Mouse (Mus musculus): ENCODE results near the gene Pgm2.

Gene Pgm2

DNA sequence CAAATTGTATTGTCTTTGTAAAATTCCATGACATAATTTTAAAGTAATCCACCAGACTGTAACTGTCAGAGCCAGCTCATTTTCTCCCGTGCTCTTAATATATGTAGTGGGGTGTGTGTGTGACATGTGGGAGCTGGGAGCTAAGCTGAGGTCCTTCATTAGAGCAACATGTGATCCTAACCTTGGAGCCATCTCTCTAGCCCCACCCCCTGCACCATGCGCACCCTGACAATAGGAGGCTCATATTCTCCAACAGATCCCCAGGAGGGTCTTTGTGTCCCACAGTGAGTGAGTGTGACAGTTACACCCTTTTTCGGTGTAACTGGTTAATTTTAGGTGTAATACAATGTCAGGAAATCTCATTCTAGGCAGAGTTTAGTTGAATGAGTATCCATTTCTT, 80.1 kb downstream of the Pgm2 start:
- ATAC-seq (ENCODE audit: insufficient number of reproducible peaks, low FRiP score, low TSS enrichment): no peak

DNA sequence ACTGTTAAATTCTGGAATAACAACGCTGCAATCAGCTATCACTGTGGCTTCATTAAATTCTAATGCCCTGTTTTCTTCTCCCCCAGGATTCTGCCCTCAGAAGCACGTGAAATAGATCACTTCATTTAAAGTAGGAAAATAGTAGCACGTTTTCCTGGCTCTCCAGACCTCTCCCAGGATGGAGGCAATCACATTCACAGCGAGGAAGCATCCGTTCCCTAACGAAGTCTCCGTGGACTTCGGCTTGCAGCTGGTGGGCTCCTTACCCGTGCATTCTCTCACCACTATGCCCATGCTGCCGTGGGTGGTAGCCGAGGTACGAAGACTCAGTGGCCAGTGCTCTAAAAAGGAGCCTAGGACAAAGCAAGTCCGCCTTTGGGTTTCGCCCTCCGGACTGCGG, 80.6 kb downstream of the Pgm2 start:
- ATAC-seq (ENCODE audit: insufficient number of reproducible peaks, low FRiP score, low TSS enrichment): no peak

DNA sequence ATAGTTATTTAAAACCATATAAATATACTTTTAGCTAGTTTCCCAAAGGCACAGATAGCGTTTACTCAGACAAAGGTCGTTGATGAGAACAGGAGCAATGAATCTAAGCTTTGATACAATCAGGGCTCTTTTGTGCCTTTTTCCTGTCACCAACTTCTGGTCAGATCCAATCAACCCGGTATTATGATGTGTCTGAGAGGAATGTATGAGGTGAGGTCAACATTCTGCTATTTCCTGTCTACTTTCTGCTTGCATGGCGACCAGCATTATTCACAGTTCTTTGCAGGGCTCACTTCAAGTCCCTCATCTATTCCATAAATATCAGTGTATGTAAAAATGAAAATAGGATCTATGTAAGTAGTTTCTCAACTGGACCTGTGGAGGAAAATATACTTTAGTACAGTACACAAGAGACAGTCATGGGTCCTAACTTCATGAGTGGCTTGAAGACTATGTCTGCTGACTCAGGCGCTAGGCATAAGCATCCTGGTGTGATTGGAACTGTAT, 81.7 kb downstream of the Pgm2 start:
- ATAC-seq (ENCODE audit: insufficient number of reproducible peaks, low FRiP score, low TSS enrichment): no peak

Data from cerebellum, adult (tissue).